Mouse (Mus musculus) Patski (cell line): ENCODE measurements around the gene Cdc73. TPM values are rescaled to one million over a fixed set of nuclear protein-coding genes. Genes with fewer than 3 reads are reported as not detected.
"Not testable (repeated sequence)": the region's sequence is repeated elsewhere in the genome, so short reads cannot be mapped to it uniquely, and the experiment has no call there.

Experiments used
- ATAC-seq: fragments of 100-300 bp; one replicate; pipeline ENCODE4 v1.8.0; 2021
- CTCF ChIA-PET: fragments of 350-600 bp; sonication (Branson Sonifier 250); formaldehyde crosslinking; loops from one replicate; lab custom pipeline; 2022; ENCODE audit warnings: inconsistent platforms; lab: Charles Lee
- POLR2A ChIA-PET: fragments of 350-600 bp; sonication (Branson Sonifier 250); formaldehyde crosslinking; loops from one replicate; lab custom pipeline; 2022; ENCODE audit warnings: antibody characterized with exemption, inconsistent platforms; lab: Charles Lee
- DNase-seq: peaks from one replicate; pipeline ENCODE4 v3.0.0-alpha.2; 2011; ENCODE audit warnings: low read depth, low spot score
- H3K27me3 ChIP-seq: fragments of 371-371 bp; one replicate; pipeline ENCODE4 v1.5.1; 2021
- CTCF ChIP-seq: fragments of 100-300 bp; IDR thresholded peaks from one replicate; pipeline ENCODE4 v1.5.1; 2021
- in situ Hi-C: fragments of 300-500 bp; cut with MboI; formaldehyde crosslinking; loops from 3 replicates; pipeline ENCODE4 v1.11.1; 2018; ENCODE audit warnings: low pct_unique_long_range_greater_than_20kb, mixed read lengths
- polyA plus RNA-seq: library from polyadenylated mRNA; unstranded; gene quantifications from one replicate; pipeline ENCODE4 v1.2.3, GENCODE M21; 2021

Gene Cdc73
- polyA plus RNA-seq, 1 experiment from 2014 or later = 56.4 TPM

DNA sequence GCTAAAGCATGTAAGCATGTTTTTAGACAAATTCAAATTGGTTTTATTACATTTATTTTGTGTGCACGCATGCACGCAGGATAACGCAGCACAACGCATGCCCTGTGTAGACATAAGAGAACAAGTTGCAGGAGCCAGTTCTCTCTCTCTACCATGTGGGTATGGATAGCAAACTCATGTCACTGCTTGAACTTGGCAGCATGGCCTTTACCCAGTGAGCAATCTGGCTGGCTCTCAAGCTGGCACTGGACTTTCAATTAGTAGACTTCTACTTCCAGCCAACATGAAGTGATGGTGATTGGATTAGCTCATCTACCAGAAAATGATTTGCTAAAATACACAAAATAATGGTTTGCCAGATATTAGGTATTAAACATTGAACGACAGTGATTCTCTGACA, 21.6 kb downstream of the Cdc73 start:
- no peak for DNase-seq
- POLR2A ChIA-PET = no interaction called here
- CTCF ChIA-PET = interaction anchor here (1.3 to 2.9 kb wide), 2 partner anchors 8 to 21 kb away, joined by 3 to 10 read pairs; no protein-coding TSS in a partner anchor
- in situ Hi-C loops = no loop called here
- no peak for ATAC-seq
- no peak for TF ChIP-seq CTCF
- H3K27me3 ChIP-seq = no peaks in the 10 kb centered on the region

DNA sequence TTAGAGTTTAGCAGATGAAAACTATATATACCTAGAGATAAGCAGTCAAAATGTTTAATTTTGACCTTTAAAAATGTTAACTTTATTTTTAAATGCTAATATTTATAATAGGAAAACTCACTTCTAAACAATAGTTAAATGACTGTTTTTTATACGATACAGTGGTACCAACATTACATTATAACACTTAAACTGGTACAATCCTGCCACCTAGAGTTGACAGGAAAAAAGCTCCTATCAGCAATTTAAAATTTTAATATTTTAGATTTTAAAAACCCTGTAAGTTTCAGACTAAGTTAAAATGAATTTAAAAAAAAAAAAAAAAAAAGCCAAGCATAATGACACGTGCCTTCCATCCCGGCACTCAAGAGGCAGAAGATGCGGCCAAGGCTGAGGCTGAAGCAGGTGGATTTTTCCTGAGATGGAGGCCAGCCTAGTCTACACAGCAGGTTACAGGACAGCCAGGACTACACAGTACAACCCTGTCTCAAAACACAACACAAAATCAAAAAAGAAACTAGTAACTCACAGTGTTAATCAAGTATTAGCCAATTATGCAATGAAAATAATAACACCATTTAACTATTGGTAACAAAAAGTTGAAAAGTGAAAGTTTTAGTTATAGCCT, 26.8 kb downstream of the Cdc73 start:
- no peak for DNase-seq
- in situ Hi-C loops = no loop called here
- peak; percentile 34 for TF ChIP-seq CTCF

DNA sequence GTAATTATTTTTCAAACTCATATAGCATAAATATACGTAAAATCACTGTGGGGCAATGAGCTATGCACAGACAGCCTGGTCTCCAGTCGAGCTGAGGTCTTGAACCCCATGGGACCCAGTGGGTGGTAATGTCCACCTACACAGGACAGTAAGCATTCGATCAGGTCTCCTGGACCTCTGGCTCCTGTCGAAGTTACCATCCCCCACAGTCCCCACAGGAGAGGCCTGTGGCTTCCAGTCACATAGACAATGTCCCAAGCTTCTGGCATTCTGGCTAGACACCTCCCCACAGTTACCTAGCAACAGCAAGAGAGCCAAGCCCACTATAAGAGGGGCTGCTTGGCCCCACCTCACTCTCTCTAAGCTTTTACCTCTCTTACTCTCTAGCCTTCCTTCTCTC, 37.9 kb downstream of the Cdc73 start:
- DNase-seq, H3K27me3 ChIP-seq, ATAC-seq, POLR2A ChIA-PET, CTCF ChIA-PET, in situ Hi-C loops: not testable (repeated sequence)

More for the DNA sequence above, 26.8 kb downstream of the Cdc73 start:
- ChIA-PET POLR2A (no interaction called here), CTCF (no interaction called here)
- H3K27me3 ChIP-seq = no peaks in the 10 kb centered on the region
- ATAC-seq = no peak

DNA sequence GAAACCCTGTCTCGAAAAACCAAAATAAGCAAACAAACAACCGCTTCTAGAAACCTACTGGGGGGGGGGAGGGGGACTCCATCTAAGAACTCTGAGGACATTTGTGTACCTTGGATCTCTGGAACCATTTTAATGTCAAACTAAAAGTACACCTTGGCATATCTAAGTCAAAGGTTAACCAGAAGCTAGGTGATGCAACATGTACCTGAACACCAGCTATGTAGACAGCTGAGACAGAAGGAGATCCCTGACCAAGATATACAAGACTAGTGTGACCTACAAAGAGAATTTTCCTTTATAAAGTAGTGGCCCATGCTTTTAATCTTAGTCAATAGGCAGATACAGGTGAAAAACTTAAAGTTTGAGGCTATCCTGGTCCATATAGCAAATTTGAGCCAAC, 39.5 kb downstream of the Cdc73 start:
- DNase-seq (no peak), ATAC-seq (no peak)
- POLR2A ChIA-PET = no interaction called here
- TF ChIP-seq CTCF = no peak
- no peaks in the 10 kb centered on the region for H3K27me3 ChIP-seq
- in situ Hi-C loops = no loop called here
- CTCF ChIA-PET = no interaction called here

DNA sequence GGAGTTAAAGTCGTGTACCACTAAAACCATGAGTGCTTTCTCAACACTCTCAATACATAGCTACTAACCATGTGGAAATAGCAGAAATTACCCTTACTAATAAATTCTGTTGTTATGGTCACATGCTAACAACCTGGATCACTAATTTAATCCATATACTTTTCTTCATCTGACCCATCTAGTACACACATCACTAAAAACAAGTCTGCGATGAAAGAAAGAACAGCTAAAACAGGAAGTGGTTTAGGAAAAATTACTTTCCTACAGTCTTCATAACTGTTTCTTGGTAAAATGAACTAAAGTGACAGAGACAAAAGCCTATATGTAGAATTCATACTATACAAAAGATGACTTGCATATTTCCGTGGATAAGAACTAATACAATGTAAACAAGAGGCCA, 49.0 kb downstream of the Cdc73 start:
- H3K27me3 ChIP-seq = no peaks in the 10 kb centered on the region
- POLR2A ChIA-PET = no interaction called here
- ATAC-seq (no peak), DNase-seq (no peak)
- in situ Hi-C loops = no loop called here
- no peak for TF ChIP-seq CTCF
- CTCF ChIA-PET = interaction anchor here (2.7 kb wide), 1 partner anchor 10 kb away, joined by 6 read pairs; no protein-coding TSS in a partner anchor

DNA sequence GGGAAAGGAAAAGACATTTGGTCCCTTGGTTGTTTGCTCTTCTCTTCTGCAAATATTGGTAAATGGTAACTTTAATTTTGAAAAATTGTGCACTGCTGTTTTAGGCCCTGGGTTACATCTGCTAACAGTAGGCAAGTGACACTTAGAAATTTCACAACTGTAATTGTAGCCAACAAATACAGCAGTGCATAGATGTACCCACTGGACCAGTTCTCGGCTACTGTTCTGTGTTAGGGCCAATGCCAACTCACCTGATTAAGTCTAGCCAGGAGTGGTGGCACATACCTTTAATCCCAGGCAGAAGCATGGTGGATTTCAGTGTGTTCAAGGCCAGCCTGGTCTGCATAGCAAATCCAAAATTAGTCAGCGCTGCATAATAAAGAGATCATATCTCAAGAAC, 52.4 kb downstream of the Cdc73 start:
- CTCF ChIA-PET = no interaction called here
- no peak for TF ChIP-seq CTCF
- POLR2A ChIA-PET = no interaction called here
- no peaks in the 10 kb centered on the region for H3K27me3 ChIP-seq
- ATAC-seq (no peak), DNase-seq (no peak)
- in situ Hi-C loops = no loop called here

DNA sequence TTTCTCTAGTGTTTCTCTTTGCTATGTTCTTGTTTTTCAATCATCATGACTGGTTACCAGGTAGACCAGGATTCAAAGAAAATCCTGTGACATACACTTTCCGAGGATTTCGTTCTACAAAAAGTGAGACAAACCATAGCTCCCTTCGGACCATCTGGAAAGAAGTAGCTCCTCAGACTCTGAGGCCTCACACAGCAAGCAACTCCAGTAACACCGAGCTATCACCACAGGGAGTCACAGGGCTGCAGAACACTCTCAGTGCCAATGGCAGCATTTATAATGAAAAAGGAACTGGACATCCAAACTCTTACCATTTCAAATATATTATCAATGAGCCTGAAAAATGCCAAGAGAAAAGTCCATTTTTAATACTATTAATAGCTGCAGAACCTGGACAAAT, 56.5 kb downstream of the Cdc73 start:
- no peak for DNase-seq
- TF ChIP-seq CTCF = no peak
- no peaks in the 10 kb centered on the region for H3K27me3 ChIP-seq
- ChIA-PET POLR2A (no interaction called here), CTCF (interaction anchor here (0.7 to 1.3 kb wide), 5 partner anchors 10 to 44 kb away, joined by 3 to 4 read pairs (median 3); no protein-coding TSS in a partner anchor)
- ATAC-seq = no peak
- in situ Hi-C loops = loop anchor here (10.0 kb wide), 1 partner anchor 1681 kb away; no protein-coding TSS in a partner anchor

DNA sequence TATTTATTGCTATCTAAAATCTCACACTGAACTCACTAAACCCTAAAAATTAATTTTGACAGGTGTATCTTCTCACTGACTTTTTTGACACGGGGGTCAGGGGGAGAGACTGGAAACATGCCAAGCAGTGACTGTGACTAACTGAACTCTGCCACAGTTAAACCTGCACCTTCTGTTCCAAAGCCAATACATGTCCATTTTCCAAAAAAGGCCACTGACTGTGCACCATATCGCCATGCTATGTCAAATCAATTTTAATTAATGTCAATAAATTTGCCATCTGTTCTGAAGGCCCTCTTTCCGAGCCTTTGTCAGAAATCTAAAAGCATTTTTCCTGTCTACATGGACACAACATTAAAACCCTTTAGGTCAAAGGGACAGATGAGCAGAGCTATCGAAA, 57.3 kb downstream of the Cdc73 start:
- no peaks in the 10 kb centered on the region for H3K27me3 ChIP-seq
- POLR2A ChIA-PET = no interaction called here
- no peak for DNase-seq
- CTCF ChIA-PET = interaction anchor here (1.2 kb wide), 1 partner anchor 13 kb away, joined by 3 read pairs; no protein-coding TSS in a partner anchor
- no peak for TF ChIP-seq CTCF
- no peak for ATAC-seq
- in situ Hi-C loops = loop anchor here (10.0 kb wide), 1 partner anchor 1681 kb away; no protein-coding TSS in a partner anchor

DNA sequence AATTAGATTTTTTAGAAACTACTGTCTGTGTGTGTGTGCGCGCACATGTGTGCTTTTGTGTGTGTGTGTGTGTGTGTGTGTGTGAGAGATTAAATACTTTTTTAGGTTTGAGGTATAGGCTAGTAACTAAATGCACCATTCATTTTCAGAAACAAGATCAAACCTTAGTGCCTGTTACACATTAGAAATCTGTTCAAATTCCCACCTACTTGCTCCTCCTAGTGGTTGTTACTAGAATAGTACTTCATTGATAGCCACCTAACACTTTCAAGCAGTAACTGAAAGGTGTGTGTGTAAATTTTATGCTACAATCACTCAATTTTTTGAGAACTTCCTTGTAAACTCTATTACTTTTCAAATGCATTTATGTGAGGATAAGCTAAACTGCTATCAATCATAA, 58.5 kb downstream of the Cdc73 start:
- H3K27me3 ChIP-seq = no peaks in the 10 kb centered on the region
- peak; percentile 57 for TF ChIP-seq CTCF
- POLR2A ChIA-PET = no interaction called here
- DNase-seq = peak; percentile 17
- CTCF ChIA-PET = interaction anchor here (0.9 to 1.4 kb wide), 4 partner anchors 9 to 13 kb away, joined by 3 to 6 read pairs (median 4); no protein-coding TSS in a partner anchor
- in situ Hi-C loops = loop anchor here (10.0 kb wide), 1 partner anchor 1679 kb away; no protein-coding TSS in a partner anchor
- ATAC-seq = peak; percentile 78

DNA sequence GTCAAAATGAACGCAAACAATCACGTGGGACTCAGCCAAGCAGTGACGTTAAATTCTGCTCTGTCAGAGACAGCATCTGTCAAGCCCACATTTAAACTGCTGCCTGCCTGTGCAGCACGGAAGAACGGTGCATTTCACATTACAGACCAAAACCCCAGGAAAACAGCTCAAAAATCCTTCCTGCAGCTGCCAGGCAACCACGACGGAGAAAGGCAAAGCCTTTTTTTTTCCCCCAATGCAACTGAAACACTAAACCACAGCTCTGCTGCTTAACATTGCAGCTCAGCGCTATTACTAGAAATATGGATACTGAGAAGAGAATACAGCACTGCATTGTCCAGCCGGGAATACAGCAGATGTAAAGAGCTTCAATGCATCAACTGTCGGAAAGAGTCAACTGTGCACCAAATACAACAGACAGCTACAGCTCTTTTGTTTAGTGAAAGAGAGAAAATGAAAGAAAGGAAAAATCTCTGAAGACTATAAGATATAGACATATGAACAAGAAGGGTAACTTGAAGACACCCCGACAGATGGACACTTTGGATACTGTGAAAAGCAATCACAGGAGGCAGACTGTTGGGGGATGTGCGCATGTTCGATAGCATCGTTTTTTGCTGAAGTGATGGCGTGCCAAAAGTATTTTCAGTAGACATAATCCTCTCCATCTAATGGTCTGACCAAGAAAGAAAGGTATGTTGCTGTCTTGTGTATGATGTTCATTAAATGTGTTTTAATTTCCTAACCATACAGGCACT, 61.9 kb downstream of the Cdc73 start, which contains the start of gene B3galt2:
Gene B3galt2, plus strand, starts transcription at position 15 of the 758 bp plus-strand sequence.
- ChIA-PET CTCF (no interaction called here), POLR2A (no interaction called here)
- DNase-seq = no peak
- in situ Hi-C loops = loop anchor here (10.0 kb wide), 1 partner anchor 1676 kb away; no protein-coding TSS in a partner anchor
- no peak for TF ChIP-seq CTCF
- ATAC-seq = no peak
- no peaks in the 10 kb centered on the region for H3K27me3 ChIP-seq
